Mouse (Mus musculus): ENCODE results near the gene Aldob.

Gene Aldob

DNA sequence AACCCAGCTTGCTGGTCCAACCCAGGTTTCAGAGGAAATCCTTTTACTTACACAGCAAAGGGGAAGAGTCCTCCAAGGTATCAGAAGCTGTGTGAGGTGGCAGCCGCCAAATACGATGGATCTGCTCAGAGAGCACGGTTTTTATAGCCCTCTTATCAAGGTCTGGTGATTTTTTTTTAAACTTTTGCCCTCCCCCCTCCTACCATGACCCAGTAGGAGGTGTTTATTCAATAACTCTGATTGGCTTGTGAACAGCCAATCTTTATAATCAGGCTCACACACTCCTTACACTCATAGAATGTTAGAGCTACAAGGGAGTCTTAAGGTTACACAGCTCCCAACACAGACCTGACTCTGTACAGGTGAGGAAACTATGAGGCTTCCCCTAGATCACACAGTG, at the start of gene Aldob:
TSS of gene Aldob (minus strand) at position 164 of the 400 bp plus-strand sequence.
- DNase-seq (ENCODE audit: low spot score in 2 of 2), result no peak

DNA sequence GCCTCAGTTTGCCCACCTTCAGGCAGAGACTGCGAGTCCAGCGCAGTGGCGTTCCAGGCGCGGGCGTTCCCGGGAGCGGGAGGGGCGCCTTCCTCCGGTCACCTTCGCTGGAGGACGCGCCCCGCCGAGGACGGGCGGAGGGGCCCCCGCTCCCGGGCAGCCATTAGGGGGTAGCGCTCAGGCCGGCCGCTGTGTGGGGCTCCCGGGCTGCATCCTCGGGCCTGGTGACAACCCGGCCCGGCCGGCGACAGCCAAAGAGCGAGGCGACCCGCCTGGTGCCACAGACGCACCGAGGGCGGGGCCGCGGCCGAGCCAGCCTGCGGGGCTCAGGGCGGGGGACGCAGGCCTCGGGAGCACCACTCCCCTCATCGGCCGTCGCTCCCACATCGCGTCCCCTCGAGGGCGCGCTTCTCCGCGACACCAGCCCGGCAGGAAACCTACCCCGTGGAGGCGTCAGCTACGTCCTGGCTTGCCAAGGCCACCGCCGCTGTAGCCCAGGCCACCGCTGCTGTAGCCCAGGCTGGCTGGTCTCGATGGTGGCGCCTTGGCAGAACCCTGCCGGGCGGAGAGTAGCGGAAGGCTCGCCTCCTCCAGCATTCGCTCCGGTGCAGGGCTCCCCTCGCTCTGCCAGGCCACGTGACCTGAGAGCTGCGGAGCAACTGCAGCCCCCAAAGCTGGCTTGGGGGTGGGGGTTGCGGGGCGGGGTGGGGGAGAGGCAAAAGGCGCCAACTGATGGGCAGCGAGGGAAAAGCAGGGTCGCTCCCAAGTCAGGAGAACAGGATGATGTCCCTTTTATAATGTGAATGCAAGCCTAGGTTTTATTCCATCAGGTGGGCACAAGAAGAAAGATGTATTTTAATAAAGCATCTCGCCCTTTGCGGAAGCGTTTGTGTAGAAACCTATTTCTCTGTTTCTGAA, 48.1 kb upstream of the Aldob start, which contains the start of gene Tmem246:
TSS of gene Tmem246 (minus strand) at position 694 of the 918 bp plus-strand sequence.
- DNase-seq (ENCODE audit: low spot score in 2 of 2), result peak; percentile 82 to 85

DNA sequence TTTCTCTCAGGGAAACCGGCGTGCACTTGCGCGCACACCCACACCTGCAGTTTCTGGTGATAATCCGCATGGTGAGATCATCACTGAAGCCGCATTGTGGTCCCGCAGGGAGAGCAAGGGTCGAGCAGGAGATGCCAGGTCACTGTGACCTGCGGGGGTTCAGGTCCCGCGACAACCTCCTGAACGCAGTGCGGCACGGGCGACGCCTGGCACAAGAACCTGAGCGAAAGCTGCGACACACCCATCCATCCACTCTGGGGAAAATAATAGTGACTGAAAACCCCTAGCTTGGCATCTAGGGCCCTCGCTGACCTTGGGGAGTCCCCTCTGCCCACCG, 47.5 kb upstream of the Aldob start:
- no peak for DNase-seq (ENCODE audit: low spot score in 2 of 2)

DNA sequence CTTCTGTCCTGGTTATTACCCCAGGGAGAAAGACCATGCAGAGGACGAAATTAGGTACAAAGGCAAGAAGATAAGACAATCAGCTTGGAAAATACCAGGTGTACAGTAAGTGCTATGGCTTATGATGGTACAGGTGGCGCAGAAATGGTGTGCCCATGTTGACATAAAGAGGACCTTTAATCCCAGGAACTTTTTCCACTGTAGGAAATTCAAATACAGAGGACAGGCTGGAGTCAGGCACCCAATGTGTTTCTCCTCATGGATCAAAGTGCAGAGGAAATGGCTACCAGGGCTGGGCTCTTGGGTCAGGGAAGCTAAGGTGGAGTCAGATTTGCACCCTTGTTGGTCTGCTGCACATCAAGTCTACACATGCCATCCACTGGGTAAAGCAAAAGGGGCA, 40.8 kb upstream of the Aldob start:
- no peak for DNase-seq (ENCODE audit: low spot score in 2 of 2)

GRCm38 (mm10) chr4:49586811-49587210, 37.5 kb upstream of the Aldob start:
- DNase-seq (ENCODE audit: low spot score in 2 of 2), result no peak

GRCm38 (mm10) chr4:49585524-49586101, 36.3 kb upstream of the Aldob start:
- no peak for DNase-seq (ENCODE audit: low spot score in 2 of 2)

GRCm38 (mm10) chr4:49583965-49584831, 34.9 kb upstream of the Aldob start:
- no peak for DNase-seq (ENCODE audit: low spot score in 2 of 2)

- DNase-seq (ENCODE audit: low spot score in 2 of 2), result no peak
Measured at GRCm38 (mm10) chr4:49581256-49581655, 31.9 kb upstream of the Aldob start.

GRCm38 (mm10) chr4:49572194-49572593, 22.8 kb upstream of the Aldob start:
- DNase-seq (ENCODE audit: low spot score in 2 of 2), result no peak

GRCm38 (mm10) chr4:49567613-49568012, 18.3 kb upstream of the Aldob start:
- DNase-seq (ENCODE audit: low spot score in 2 of 2), result peak; percentile 69 to 72

- DNase-seq (ENCODE audit: low spot score in 2 of 2), result peak; percentile 37 to 50
Measured at GRCm38 (mm10) chr4:49559915-49560772, 10.8 kb upstream of the Aldob start.

GRCm38 (mm10) chr4:49558181-49558580, 8.8 kb upstream of the Aldob start:
- no peak for DNase-seq (ENCODE audit: low spot score in 2 of 2)

DNA sequence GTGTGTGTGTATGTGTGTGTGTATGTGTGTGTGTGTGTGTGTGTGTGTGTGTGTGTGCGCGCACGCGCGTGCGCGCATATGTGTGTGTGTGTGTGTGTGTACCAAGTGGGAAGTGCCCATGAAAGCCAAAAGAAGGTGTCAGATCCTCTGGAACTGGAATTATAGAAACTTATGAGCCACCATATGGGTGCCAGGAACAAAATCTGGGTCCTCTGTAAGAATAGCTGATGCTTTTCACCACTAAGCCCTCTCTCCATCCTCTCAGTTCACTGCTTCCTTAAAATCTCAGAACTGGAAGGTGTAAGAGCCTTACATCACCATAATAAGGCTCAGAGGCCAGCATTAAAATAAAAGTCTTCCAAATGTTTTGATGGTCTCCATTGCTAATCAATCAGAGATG, 8.0 kb upstream of the Aldob start:
- DNase-seq (ENCODE audit: low spot score in 2 of 2), result peak in 1 of 2 experiments; percentile 31

DNA sequence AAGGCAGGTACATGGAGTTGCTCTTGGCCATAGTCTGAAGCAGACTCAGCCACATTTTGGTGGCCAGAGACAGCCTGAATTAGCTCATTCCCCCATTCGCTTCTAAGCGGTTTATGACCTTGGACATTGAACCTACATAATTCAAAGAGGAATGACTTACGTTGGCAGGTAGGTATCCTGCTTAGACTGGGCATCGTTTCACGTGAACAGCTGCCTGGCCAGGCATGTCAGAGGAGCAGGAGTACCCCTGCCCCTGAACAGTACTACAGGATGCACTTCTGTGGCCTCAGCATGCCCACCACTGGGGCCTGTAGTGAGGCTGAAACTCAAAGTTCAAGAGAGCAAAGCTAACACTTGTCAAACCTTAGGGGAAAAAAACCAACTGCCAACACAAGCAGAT, 4.0 kb upstream of the Aldob start:
- no peak for DNase-seq (ENCODE audit: low spot score in 2 of 2)

- DNase-seq (ENCODE audit: low spot score in 2 of 2), result no peak
Measured at GRCm38 (mm10) chr4:49547544-49548219, 1.7 kb downstream of the Aldob start.

GRCm38 (mm10) chr4:49546873-49547543, 2.3 kb downstream of the Aldob start:
- no peak for DNase-seq (ENCODE audit: low spot score in 2 of 2)

DNA sequence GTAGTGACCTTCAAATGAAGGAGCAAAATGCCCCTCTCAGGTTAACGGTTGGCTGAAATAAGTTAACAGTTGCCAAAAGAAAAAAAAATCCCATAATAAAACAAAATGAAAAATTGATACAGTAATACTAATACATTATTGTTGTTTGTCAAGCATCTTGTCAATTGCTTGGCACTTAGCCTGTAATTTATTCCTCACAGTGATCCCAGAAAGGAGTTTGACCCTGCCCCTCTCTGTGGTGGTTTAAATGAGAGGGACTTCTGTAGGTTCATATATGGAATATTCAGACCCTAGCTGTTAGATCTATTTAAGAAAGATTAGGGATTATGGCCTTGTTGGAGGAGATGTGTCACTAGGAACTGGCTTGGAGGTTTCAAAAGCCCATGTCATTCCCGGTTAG, 3.3 kb downstream of the Aldob start:
- no peak for DNase-seq (ENCODE audit: low spot score in 2 of 2)

DNA sequence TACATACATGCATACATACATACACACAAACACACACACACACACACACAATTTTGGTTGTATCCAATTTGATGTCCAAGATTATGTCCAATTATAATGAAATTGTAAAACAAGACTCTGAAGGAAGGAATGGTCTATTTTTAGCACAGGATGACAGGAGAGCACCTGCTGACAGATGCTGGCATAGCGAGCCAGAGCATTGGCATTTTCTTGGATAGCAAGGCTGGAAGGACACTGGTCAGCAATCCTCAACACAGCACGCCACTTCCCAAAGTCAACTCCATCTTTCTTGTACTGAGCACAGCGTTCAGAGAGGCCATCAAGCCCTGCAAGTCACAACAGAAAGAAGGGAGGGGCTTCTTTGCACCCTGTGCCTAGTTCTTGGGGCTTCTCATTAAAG, 8.4 kb downstream of the Aldob start:
- DNase-seq (ENCODE audit: low spot score in 2 of 2), result no peak

DNA sequence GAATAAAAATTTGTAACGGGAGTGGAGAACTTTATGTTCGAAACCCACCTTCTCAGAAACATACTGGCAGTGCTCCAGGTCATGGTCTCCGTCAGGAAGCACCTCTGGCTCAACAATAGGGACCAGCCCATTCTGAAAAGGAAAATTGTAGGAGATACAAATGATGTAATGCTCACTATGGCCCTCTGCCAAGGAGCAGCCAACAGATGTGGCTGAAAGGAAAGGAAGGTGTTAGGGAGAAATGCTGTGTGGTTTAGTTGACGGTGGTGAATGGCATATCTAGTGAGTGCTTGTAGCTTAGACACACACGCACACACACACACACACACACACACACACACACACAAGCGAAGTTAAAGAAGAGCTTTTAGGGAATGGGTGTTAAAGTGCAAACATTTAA, 9.7 kb downstream of the Aldob start:
- no peak for DNase-seq (ENCODE audit: low spot score in 2 of 2)

GRCm38 (mm10) chr4:49536671-49537070, 12.7 kb downstream of the Aldob start:
- DNase-seq (ENCODE audit: low spot score in 2 of 2), result no peak

Measured in right cerebral cortex, postnatal 10 days (tissue).